Mouse (Mus musculus) mesoderm, embryonic 11.5 days (tissue): ENCODE results near the gene Clcn1.

Experiments
- DNase-seq: peaks from one replicate; pipeline ENCODE4 v3.0.0-alpha.2; 2012; ENCODE audit warnings: low read depth, low spot score

Gene Clcn1

DNA sequence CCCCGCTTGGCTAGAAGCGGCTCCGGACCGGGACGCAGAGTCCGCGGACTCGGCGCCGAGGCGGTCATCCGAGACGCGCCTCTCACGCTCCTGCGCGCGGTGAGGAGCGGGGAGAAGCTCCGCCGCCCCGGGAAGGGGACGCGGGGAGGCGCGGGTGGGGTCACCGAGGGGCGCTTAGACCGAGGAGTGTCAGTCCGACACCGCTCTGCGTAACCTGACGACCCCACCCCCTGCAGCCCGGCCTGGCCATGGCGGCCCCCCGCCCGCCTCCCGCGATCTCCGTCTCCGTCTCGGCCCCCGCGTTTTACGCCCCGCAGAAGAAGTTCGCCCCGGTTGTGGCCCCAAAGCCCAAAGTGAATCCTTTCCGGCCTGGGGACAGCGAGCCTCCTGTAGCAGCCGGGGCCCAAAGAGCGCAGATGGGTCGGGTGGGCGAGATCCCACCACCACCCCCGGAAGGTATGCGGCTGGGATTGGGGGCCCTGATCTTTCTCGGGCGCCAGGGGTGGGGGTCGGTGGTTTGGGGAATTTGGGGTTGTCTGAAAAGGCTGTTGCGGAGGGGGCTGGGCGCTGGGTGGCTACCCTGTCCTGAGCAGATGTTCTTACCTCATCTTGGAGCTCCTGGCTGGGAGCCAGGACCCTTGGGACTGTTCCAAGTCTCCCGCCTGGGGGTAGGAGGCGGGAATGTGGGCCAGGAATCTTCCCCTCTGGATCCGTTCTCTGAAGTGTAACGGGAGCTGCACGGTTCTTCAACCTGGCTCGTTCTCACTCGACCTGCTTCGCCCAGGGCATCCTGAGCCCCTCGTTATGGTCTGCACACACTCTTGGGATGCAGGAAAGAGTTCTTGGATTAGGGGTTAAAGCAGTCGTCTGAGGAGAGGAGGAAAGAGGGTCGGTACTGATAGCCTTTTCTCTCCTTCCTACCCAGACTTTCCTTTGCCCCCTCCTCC lies 63.8 kb downstream of the Clcn1 start:
- DNase-seq: peak; percentile 88

DNA sequence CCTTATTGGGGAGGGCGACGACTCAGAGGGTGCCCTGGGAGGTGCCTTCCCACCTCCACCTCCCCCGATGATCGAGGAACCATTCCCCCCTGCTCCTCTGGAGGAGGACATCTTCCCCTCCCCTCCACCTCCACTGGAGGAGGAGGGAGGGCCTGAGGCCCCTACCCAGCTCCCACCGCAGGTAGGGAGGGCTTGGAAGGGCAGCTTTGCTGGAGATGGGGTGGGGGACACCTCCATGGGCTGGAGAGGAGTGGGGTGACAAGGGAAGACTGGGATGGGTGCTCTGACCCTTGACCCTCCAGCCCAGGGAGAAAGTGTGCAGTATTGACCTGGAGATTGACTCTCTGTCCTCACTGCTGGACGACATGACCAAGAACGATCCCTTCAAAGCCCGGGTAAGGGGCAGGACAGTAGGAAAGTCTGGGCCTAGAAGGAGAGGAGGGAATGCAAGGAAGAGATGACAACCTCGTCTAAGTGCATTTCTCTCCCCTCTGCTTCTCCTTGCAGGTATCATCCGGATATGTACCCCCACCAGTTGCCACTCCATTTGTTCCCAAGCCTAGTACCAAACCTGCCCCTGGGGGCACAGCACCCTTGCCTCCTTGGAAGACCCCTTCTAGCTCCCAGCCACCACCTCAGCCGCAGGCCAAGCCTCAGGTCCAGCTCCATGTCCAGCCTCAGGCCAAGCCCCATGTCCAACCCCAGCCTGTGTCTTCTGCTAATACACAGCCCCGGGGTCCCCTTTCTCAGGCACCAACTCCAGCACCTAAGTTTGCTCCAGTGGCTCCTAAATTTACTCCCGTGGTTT lies 64.7 kb downstream of the Clcn1 start:
- no peak for DNase-seq

DNA sequence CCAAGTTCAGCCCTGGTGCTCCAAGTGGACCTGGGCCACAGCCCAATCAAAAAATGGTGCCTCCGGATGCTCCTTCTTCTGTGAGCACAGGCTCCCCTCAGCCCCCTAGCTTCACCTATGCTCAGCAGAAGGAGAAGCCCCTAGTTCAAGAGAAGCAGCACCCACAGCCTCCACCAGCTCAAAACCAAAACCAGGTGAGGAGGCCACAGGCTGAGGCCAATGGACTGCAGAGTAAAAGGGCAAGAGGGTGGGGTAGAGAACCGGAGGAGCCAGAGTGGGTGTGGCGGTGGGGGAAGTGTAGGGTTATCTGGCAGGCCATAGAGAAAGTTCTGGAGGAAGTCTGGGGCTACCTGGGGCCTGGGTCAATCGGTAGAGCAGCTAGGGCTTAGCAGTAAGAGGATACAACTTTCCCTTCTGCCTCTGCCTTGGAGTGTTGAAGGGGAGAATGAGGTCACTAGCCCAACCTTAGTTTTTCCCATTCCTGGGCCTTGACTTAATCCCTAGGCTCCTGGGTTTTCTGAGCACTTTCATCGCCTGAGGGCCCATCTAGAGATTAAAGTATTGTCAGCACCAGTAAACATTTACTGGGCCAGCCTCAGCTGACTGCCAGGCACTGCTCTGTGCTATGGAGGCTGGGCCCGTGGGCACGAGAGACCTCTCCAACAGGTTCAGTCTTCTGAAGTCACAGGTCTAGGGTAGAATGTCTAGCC lies 65.4 kb downstream of the Clcn1 start:
- no peak for DNase-seq

DNA sequence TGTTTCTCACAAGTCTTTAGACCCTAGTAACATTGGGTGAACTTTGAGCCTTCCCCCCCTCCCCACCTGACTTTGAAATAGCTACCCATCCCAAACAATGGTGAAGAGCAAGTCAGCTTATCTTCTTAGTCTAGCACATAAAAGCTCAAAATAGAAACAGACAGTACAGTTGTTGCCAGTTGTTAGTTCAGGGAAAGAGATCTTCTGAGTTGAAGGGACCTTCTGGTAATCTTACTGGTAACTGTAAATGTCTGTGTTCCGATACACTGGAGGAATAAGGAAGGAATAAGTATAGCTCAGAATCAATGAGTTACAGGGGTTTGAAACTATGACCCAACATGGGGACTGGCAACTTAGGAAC lies 66.0 kb downstream of the Clcn1 start:
- DNase-seq: no peak

DNA sequence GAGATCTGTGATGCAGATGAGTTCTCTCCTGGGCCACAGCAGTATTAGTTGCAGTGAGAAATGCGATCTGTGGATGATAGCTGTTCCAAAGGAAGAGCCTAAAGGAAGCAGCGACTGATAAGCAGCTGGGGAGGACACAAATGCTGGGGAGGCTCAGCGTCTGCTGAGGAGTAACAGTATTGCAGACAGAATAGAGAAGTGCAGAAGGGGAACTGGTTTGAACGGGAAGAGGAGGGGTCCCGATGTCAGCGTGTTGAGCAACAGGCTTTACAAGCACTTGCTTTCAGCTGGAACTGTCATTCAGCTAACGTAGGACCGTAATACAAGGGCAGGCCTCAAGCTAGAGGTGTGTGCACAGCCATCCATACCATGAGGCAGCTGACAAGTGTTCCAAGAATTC lies 66.7 kb downstream of the Clcn1 start:
- DNase-seq: no peak

DNA sequence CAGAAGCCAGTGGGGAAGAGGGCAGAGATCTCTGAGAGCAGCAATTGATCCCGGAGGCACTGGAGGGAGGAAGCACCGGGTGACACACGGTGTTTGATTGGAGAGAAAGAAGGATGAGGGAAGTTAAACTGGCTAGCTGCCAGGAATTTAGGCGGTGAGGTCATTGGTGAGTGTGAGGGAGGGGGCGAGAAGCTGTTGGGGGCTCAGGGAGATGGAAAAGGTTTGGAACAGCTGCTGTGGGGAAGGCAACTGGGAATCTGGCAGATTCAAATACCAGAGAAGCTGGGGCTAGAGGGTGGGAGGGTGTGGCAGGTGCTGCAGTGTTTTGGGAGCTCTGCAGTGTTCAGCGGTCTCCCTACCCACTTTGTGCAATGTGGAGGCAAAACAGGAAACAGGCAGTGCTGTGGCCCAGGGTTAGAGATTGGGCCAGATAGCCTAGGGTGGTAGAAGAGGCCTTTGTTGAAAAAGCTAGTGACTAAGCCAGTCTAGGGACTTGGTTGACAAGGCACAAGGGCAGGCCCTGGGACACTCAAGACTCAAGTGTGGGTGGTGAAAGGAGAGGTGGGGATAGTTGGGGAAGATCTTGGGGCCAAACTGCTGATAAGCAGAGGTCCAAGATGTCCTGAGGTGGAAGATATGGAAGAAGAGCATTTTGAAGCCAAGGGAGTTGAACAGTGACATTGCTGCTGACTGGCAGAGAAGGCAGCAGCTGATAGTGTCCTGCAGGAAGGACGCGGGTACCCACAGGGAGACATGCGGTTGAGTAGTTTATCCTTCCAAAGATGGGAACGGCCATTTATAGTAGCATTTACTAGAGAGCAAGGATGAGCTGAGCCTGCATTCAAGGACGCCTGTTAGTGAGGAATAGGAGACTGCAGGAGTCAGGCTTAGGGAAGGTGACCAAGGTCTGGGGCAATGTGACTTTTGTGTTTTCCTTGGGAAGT lies 67.9 kb downstream of the Clcn1 start:
- DNase-seq: peak; percentile 59

DNA sequence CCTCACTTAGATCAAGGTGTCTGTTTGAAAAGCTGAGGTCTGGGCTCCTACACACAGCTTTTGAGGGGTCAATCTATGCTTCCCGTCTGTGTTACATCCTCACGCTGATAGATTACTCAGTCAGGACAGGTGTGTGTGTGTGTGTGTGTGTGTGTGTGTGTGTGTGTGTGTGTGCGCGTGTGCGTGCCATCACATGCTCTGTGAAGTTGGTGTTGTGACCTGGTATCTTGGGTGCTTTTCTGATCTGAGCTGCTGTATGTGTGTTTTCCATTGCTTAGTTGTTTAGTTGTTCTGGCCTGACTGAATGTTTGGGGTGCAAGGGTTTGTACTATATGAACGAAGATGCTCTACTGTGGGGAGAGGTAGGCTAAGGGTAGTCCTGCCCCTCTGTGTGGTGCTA lies 68.9 kb downstream of the Clcn1 start:
- DNase-seq: no peak

DNA sequence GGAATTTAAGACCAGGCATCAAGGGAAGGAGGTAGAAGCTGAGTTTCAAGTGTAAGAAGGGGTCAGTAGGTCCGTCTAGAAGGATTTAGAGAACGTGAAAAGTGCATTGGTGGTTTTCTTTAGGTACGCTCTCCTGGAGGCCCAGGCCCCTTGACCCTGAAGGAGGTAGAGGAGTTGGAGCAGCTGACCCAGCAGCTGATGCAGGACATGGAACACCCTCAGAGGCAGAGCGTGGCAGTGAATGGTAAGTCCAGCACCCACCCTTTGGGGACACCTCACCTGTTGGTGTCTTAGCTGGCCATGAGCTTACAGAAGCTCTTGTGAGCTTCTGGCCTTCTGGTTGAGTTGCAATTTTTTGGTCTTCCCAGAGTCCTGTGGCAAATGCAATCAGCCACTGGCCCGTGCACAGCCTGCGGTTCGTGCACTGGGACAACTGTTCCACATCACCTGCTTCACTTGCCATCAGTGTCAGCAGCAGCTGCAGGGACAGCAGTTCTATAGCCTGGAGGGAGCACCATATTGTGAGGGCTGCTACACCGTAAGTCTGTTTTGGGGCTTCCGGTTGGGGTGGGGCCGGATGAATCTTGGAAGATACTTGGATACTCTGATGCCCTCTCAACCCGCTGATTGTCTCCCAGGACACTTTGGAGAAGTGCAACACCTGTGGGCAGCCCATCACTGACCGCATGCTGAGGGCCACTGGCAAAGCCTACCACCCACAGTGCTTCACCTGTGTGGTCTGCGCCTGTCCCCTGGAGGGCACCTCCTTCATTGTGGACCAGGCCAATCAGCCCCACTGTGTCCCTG lies 69.5 kb downstream of the Clcn1 start:
- no peak for DNase-seq

DNA sequence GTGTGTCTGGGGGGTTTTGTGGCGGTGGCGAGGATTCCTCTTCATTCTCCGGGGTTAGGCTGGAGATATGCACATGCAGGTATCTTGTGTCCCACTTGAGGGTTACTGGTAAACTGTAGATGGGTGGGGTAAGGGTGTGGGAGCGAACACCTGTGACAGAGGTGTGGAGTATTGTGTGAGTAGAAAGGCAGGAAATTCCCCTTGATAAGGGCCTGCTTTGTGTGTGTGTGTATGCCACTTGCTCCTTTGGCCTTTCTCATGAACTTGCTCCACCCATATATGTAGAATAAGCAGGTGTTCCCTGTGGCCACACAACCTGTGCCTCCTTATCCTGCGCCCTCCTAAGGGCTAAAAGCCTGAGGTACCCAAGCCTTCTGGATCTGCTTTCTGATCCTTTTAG lies 70.4 kb downstream of the Clcn1 start:
- DNase-seq: no peak

DNA sequence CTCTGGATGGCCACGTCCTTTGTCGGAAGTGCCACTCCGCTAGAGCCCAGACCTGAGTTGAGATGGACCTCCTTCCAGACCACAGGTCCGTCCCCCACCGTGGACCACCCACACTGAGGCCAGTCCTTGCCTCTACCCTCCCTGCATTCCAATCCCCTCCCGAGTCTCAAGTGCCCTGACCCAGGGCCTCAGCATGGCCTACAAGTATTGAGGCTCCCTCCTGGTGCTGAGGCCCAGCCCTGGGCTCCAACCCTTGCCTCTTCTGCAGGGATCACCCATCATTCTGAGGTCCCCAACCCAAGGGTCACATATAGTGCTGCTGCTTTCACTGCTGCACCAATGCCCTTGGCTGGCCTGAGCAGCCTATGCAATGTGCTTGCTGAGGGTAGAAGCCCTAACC lies 71.4 kb downstream of the Clcn1 start:
- DNase-seq: no peak

DNA sequence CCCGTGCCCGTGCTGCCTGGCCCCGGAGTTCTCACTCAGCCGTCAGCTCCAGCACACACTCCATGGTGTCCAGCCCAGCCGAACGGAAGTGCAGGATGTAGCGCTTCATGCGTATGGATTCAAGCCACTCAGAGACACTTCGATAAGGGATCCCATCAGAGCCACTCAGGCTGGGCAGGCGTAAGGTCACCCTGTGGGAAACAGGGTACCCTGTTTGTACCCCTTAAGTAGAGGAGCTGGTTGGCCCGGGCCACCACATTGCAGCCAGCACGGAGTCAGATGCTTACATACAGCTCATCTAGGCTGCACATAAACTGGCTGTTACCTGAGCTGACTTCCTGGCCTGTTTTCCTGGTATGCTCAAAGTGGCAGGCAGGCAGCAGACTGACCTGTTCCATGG lies 72.4 kb downstream of the Clcn1 start:
- no peak for DNase-seq

DNA sequence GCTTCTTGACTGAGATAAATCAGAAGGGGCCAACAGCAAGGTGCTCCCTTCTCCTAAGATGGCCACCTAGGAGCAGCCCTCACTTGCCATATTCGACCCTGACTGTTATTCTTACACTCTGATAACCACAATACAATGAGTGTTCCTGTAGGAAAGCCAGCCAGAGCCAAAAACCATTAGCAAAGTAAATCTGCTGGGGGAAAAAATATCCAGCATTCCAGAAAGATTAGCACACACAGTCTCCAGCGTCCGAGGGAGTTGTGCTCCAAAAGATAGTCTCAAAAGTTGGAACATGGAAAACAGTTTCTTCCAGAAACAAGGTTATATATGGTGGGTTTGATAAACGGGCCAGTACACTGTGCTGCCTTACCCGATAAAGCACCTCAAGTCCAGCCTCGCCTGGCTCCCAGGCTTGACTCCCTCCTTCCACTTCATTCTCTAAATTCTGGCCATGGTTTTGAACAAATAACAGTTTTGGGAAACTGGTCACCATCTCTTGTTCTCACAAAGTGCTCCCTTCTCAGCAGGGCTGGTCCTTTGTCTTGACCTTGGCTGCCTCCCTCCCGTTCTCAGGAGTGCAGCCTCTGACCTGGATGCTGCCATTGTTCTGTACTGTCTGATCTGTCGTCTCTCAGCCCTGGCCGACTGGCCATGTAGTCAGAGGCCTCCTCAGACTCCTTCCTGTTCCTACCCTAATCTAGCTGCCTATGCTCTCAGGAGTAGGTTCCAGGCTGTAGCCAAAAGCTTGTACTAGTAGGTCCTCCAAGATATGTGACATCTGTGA lies 73.1 kb downstream of the Clcn1 start:
- no peak for DNase-seq

DNA sequence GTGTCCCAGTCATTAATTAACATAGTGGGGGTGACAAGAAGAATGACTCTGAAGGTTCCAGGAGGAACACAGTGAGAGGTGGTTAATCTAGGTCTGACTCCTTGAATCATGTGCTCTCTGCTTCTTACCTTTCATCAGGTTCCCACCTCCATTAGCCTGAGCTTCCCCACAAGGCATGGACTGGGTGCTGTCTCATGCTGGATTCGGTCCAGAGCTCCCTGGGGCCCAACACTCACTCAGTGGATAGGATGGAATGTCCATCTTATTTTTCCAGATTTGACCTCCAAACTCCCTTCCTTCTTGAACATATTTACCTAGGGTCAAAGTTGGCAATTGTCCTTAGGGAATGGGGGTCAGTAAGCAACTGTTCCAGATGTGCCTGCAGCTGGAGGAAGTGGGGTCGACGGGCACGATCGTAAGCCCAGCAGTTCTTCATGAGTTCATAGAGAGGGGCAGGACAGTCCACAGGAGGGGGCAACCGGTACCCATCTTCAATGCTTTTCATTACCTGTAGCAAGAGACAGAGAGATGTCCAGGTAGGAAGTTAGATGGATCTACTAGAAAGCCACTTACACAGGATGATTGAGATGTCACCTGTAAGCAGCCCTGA lies 73.9 kb downstream of the Clcn1 start:
- DNase-seq: no peak

DNA sequence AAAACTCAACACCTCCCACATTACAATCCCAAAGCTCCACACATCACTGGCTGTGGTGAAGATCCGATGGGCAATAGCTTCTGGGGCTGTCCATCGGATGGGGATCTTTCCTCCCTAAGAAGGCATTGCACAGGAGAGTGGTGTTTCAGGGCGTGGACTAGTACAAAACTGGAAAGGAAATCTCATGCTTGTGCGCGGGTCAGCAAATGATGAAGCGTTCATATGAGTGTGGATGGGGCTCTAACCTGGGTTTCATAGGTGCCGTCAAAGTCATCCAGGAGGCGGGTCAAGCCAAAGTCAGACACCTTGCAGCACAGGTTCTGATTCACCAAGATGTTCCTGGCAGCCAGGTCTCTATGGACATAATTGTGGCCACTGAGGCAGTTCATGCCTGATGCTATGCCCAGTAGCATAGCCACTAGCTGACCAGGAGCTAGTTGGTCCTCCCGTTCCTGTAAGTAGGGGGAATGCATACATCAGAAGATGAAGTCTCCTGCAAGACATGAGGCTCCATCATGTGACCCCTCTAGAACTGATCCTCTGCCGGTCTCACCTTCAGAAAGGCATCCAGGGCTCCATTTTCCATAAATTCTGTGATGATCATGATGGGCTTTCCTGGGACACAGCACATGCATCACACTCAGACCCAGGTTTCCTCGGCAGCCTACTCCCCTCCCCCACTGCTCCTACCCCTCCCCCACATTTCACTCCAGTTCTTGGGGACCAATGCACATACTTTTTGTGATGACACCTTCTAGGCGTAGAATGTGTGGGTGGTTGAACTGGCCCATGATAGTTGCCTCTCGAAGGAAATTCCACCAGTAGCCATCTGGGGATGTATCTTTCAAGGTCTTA lies 74.8 kb downstream of the Clcn1 start:
- no peak for DNase-seq

DNA sequence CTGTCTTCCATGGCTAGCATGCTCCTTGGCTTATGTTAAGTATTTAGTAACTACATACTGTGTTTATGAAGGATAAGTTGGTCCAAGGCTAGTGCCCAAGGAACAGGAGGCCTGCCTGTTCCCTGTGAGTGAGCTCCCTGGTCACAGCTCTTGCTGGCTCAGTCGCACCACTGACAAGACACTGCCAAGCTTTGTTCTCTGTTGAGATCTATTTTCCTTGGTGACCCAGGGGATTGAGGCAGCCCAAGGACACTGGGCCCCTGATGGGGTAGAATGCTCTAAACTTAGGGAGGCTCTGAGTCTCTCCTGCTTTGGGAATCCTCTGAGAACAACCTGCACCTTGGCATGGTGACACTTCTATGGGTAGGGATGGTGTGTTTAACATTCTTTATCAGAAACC lies 75.6 kb downstream of the Clcn1 start:
- no peak for DNase-seq

DNA sequence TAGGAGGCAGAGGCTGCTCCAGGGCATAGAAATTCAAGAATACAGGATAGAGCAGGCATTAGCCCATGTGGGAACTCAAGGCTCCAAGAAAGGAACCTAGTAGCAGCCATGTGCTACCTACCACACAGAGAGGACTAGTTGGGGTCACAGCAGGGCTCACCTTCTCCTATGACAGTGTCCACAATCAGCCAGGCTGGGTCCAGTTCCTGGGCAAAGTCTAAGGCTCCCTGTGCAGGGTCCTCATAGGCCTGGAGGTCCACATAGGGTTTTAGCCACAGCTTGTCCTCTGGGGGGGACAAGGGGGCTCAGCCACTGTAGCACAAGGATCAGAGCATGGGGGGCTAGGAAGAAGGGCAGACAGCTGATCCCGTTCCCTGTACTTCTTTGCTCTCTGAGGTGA lies 76.0 kb downstream of the Clcn1 start:
- no peak for DNase-seq

DNA sequence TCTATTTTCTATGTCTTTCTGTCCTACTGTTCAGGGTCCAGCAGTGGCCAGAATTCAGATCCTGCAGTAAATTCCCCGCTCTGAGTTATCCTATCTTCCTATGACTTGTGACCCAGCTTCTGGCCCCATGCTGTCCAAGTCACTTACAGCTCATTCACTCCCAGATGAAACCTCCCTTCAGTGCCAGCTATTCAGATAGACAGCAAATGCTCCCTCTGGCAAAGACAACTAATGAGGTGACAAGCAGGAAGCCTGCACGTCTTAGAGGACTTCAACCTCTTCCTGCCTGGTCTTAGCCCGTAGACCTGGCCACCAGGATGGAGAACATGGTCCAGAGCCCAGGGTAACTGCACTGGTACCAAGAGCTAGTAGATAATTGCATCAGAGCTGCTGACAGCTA lies 76.5 kb downstream of the Clcn1 start:
- no peak for DNase-seq

DNA sequence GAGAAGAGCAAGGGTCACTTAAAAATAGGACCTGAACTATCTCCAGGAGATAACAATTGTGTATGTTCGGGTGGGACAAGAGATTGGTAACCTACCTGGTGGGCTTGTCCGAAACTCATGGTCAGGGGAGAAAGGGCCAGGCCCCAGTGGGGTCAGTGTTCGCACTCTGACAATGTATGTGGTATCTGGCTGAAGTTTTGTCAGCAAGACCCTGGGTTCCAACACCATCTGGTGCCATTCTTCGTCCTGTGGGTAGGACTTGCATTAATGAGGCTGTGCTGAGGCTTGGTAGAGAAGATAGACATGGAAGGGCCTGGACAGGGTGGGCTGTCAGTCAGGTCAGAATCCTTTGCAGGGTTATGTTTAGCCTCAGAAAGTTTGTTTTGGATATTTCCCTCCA lies 77.6 kb downstream of the Clcn1 start:
- no peak for DNase-seq
